Mouse (Mus musculus) bone marrow macrophage, adult 2 months (primary cell): ENCODE measurements around the gene Cers4. TPM values are rescaled to one million over a fixed set of nuclear protein-coding genes. Genes with fewer than 3 reads are reported as not detected.

Source experiments
- H3K27ac ChIP-seq: 2 replicates; pipeline ENCODE4 v1.5.1; 2012; ENCODE audit warnings: low read depth, low read length; ENCODE audit not compliant: insufficient read depth
- H3K4me1 ChIP-seq: 2 replicates; pipeline ENCODE4 v1.6.1; 2012; ENCODE audit warnings: low read length; ENCODE audit not compliant: control insufficient read depth, insufficient read depth
- H3K4me3 ChIP-seq: 2 replicates; pipeline ENCODE4 v1.5.1; 2012; ENCODE audit warnings: mild to moderate bottlenecking, low read length, moderate library complexity; ENCODE audit not compliant: insufficient read depth
- CTCF ChIP-seq: IDR thresholded peaks from 2 replicates; pipeline ENCODE4 v1.5.1; 2012; ENCODE audit warnings: low read depth, mild to moderate bottlenecking, low read length, moderate library complexity
- POLR2A ChIP-seq: IDR thresholded peaks from 2 replicates; pipeline ENCODE4 v1.6.1; 2012; ENCODE audit warnings: mild to moderate bottlenecking, low read depth, low read length, borderline replicate concordance
- polyA plus RNA-seq: library from polyadenylated mRNA; stranded (reverse); fragments of >200 nt; gene quantifications from 2 replicates; pipeline ENCODE4 v1.2.4, GENCODE M21; 2012; ENCODE audit not compliant: missing spikeins, insufficient read depth, insufficient read length

Cers4 gene
- polyA plus RNA-seq, 1 experiment: 7.7 TPM

DNA sequence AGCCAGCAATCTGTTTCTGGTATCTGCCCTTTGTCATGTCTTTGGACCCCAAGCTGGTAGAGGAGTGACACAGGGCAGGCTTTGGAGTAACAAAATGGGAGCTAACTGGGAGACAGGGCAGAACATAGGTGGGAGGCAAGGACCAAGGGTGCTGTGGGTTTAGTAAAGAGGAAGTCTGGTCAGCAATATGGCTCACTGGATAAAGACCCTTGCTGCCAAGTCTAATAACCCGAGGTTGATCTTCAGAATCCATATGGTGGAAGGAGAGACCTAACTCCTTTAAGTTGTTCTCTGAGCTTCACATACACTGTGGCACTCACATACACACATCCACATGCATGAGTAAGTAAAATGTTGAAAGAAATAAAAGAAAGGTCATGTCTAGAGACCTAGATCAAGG lies 4.8 kb downstream of the Cers4 start:
- H3K4me1 ChIP-seq: no peaks in the 10 kb centered on the region
- no peak overlapping the region for H3K4me3 ChIP-seq
- H3K27ac ChIP-seq: no peak overlapping the region
- TF ChIP-seq CTCF (no peak), POLR2A (no peak)

- Histone ChIP-seq H3K4me3 (no peak overlapping the region), H3K4me1 (0 out of 2 replicates have a peak, but pooled peaks cover 2% of the 10 kb centered on the region), H3K27ac (no peak overlapping the region)
- no peak for TF ChIP-seq CTCF
- TF ChIP-seq POLR2A: no peak
Measured at GRCm38 (mm10) chr8:4505364-4505763, 12.5 kb downstream of the Cers4 start.

- no peak overlapping the region for H3K27ac ChIP-seq
- no peak overlapping the region for H3K4me3 ChIP-seq
- 0 out of 2 replicates have a peak, but pooled peaks cover 2% of the 10 kb centered on the region for H3K4me1 ChIP-seq
- TF ChIP-seq POLR2A (no peak), CTCF (no peak)
Measured at GRCm38 (mm10) chr8:4507527-4507926, 14.7 kb downstream of the Cers4 start.

GRCm38 (mm10) chr8:4510824-4511223 lies 18.0 kb downstream of the Cers4 start:
- no peak overlapping the region for H3K27ac ChIP-seq
- H3K4me3 ChIP-seq: no peak overlapping the region
- H3K4me1 ChIP-seq: 0 out of 2 replicates have a peak, but pooled peaks cover 2% of the 10 kb centered on the region
- TF ChIP-seq POLR2A (no peak), CTCF (no peak)

GRCm38 (mm10) chr8:4511429-4512115 lies 18.7 kb downstream of the Cers4 start:
- Histone ChIP-seq H3K4me1 (no peaks in the 10 kb centered on the region), H3K27ac (no peak overlapping the region), H3K4me3 (no peak overlapping the region)
- no peak for TF ChIP-seq CTCF
- TF ChIP-seq POLR2A: no peak

- TF ChIP-seq CTCF (no peak), POLR2A (no peak)
- no peak overlapping the region for H3K4me3 ChIP-seq
- H3K4me1 ChIP-seq: no peaks in the 10 kb centered on the region
- no peak overlapping the region for H3K27ac ChIP-seq
Measured at GRCm38 (mm10) chr8:4512116-4512495, 19.3 kb downstream of the Cers4 start.

DNA sequence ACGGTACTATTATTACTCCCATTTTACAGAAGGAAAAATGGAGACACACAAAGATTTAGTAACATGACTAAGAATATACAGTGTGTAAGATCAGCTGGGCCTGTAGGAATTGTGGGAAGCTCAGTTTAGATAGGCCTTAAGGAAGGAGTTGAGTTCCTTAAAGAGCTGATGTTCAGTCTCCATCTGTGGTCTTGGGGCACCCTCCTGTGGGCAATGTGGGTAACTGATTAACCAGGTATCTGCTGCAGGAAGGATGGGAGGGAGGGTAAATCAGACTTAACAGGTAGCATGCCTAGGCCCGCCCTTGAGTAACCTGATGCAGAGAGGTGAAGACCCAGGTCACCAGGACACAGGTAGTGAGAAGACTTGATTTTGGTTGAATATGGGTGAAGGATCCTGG lies 23.3 kb downstream of the Cers4 start:
- TF ChIP-seq CTCF: no peak
- TF ChIP-seq POLR2A: no peak
- Histone ChIP-seq H3K4me3 (no peak overlapping the region), H3K4me1 (no peaks in the 10 kb centered on the region), H3K27ac (no peak overlapping the region)

DNA sequence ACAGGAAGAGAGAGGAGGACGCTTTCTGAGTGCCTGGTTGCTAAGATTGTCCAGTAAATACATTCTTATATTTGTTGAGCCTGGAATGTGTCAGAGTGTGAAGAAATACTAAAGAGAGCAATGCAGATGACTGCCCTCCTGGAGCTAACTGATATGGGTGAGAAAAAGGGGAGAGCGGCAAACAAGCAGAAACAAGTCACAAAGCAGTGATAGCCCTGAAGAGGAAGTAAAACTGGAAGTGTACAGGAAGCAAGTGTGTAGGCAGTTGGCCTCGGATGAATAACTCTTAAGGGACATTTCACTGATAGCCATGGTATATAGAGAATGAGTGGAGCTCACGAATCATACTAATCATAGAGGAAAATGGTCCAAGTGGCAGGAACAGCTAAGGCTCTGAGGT lies 28.6 kb downstream of the Cers4 start:
- Histone ChIP-seq H3K27ac (no peak overlapping the region), H3K4me1 (peaks cover 16% of the 10 kb centered on the region), H3K4me3 (no peak overlapping the region)
- TF ChIP-seq CTCF (no peak), POLR2A (no peak)

DNA sequence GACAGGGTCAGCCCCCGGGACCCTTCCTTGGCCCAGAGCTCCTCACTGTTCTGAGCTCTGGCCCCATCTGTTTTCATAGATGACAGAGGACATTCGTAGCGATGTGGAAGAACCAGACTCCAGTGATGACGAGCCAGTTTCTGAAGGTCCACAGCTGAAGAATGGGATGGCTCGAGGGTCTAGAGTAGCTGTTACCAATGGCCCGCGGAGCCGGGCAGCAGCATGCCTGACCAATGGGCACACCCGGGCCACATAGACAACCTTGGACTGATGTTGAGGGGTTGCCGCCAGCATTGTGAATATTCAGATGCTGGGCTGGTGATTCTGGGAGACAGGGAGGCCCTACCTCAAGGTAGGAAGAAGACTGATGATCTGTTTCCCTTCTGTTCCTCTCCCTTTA lies 30.7 kb downstream of the Cers4 start:
- TF ChIP-seq CTCF (no peak), POLR2A (no peak)
- no peak overlapping the region for H3K4me3 ChIP-seq
- H3K27ac ChIP-seq: no peak overlapping the region
- H3K4me1 ChIP-seq: peaks cover 16% of the 10 kb centered on the region

Other genes with a start within 250 kb of the Cers4 start
- 3.6 and 4.4 TPM in 2 replicates for gene Tgfbr3l, start 244.8 kb upstream of the Cers4 start, polyA plus RNA-seq
- gene Snapc2, start 239.9 kb upstream of the Cers4 start, polyA plus RNA-seq: 17.6 and 20.7 TPM in 2 replicates
- gene Ctxn1, start 233.8 kb upstream of the Cers4 start, polyA plus RNA-seq: 0.67 and 0.76 TPM in 2 replicates
- 55.0 and 65.8 TPM in 2 replicates for gene Timm44, start 217.1 kb upstream of the Cers4 start, polyA plus RNA-seq
- 10.5 and 14.3 TPM in 2 replicates for gene Ccl25, start 167.8 kb upstream of the Cers4 start, polyA plus RNA-seq
- 55.7 and 57.1 TPM in 2 replicates for gene Elavl1, start 167.6 kb upstream of the Cers4 start, polyA plus RNA-seq
- gene Zfp958, start 120.1 kb downstream of the Cers4 start, polyA plus RNA-seq: 9.0 and 10.2 TPM in 2 replicates